Mouse (Mus musculus): ENCODE measurements around the gene Thbs3. TPM values are rescaled to one million over a fixed set of nuclear protein-coding genes. Genes with fewer than 3 reads are reported as not detected.

Thbs3 gene
- polyA plus RNA-seq, 1 experiment from 2014 or later, result 94.0 TPM

DNA sequence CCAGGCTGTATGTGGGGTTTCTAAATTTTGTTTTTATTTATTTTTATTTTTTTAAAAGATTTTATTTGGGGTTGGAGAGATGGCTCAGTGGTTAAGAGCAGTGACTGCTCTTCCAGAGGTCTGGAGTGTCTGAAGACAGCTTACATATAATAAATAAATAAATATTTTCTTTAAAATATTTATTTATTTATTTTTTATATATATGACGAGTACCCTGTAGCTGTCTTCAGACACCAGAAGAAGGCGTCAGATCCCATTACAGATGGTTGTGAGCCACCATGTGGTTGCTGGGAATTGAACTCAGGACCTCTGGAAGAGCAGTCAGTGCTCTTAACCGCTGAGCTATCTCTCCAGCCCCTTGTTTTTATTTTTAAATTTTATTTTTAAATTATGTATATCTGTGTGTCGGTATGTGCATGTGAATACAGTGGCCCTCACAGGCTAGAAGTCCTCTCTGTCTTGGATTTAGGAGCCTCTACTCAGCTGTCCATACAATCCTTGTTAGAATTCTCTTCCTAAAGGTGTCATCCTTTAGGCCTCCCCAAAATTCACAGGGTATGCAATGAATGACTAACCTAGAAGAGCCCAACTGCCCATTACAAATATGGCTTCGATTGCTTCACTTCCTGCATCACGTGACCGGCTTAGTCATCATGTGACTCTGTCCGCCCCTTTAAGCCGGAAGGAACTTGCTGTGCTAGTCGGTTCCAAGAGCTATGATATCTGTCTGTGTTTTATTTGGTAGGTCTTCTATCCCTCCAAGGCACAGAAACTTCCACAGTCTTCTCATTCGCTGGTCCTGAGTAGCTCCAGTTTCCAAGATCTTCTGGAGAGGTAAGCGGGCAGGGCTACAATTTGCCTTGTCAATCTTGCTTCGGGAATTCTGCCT lies 12.5 kb upstream of the Thbs3 start, which contains the start of gene Gba:
Gba (plus strand) TSS at position 676 of the 889 bp plus-strand sequence.
- peaks cover 7% of the 10 kb centered on the region for H3K4me1 ChIP-seq
- H3K4me3 ChIP-seq, result peak within 1 kb of the TSS; percentile 56
- 27% methylated on average over 13 of the region's 13 CpGs for WGBS
- peak; percentile 78 for ATAC-seq (ENCODE audit: insufficient number of reproducible peaks, low FRiP score, low TSS enrichment, low read depth)
- peak within 1 kb of the TSS; percentile 61 for H3K4me2 ChIP-seq
- no peaks in the 10 kb centered on the region for H3K9me3 ChIP-seq
- peak within 1 kb of the TSS; percentile 34; the same call in 1 of the 2 replicates for H3K27ac ChIP-seq
- H3K36me3 ChIP-seq, result peaks cover 33% of the 10 kb centered on the region
- H3K9ac ChIP-seq, result peak within 1 kb of the TSS; percentile 28; the same call in 1 of the 2 replicates
- no peaks in the 10 kb centered on the region for H3K27me3 ChIP-seq

DNA sequence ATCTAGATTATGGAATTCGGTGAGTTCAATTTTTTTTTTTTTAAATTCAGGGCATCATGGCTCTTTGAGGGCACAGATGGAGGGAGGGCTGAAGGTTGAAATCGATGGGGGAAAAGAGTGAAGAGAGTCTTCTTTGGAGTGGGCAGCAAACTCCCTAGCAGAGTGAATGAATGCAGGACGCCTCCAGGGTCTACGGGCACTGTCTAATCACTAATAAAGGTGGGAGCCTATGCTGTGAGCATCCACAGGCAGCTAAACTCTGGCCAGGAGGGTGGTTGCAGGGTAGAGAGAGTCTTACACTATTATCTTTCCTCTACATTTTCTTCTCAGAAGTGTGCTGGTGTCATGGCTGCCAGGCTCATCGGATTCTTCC lies 11.9 kb upstream of the Thbs3 start:
- H3K27me3 ChIP-seq, result no peaks in the 10 kb centered on the region
- peak overlapping the region; percentile 56 for H3K4me3 ChIP-seq
- H3K4me1 ChIP-seq, result peaks cover 7% of the 10 kb centered on the region
- H3K9me3 ChIP-seq, result no peaks in the 10 kb centered on the region
- H3K4me2 ChIP-seq, result peak overlapping the region; percentile 61
- no peak overlapping the region for H3K27ac ChIP-seq
- H3K36me3 ChIP-seq, result peaks cover 39% of the 10 kb centered on the region
- ATAC-seq (ENCODE audit: insufficient number of reproducible peaks, low FRiP score, low TSS enrichment, low read depth), result no peak
- H3K9ac ChIP-seq, result peak overlapping the region; percentile 28; the same call in 1 of the 2 replicates
- WGBS, result 38% methylated on average over 5 of the region's 5 CpGs

DNA sequence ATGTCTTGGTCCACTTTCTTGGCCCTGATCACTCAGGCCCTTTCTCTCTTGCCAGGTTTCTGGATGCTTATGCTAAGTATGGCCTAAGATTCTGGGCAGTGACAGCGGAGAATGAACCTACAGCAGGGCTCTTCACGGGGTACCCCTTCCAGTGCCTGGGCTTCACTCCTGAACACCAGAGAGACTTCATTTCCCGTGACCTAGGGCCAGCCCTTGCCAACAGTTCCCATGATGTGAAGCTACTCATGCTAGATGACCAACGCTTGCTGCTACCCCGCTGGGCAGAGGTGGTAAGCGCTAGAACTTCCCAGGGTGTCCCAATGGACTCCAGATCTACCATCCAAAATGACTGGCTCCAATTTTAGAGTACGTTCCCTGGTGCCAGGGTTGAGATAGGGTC lies 8.9 kb upstream of the Thbs3 start:
- H3K27me3 ChIP-seq, result no peaks in the 10 kb centered on the region
- H3K4me1 ChIP-seq, result peaks cover 27% of the 10 kb centered on the region
- ATAC-seq (ENCODE audit: insufficient number of reproducible peaks, low FRiP score, low TSS enrichment, low read depth), result no peak
- peaks cover 67% of the 10 kb centered on the region for H3K36me3 ChIP-seq
- 93% methylated on average over 7 of the region's 7 CpGs for WGBS
- no peak overlapping the region for H3K27ac ChIP-seq
- no peak overlapping the region for H3K4me3 ChIP-seq
- no peak overlapping the region for H3K9ac ChIP-seq
- H3K4me2 ChIP-seq, result no peak overlapping the region
- no peaks in the 10 kb centered on the region for H3K9me3 ChIP-seq

DNA sequence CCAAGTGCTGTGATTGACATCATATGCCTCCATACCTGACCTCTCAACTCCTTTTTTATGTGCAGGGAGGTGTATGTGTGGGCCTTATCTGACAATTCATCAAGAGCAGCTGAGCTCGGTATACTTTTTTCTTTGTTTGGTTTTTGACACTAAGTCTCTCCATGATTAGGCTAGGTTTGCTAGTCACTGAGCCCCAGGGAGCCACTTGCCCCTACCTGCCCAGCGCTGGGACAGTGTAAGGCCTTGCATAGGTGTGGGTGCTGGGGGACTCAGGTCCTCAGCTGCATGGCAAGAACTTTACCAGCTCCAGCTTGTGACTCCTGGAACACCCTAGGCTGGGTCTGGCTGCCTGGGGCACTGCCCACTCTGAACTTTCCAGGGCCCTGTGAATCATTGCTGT lies 8.3 kb upstream of the Thbs3 start:
- H3K36me3 ChIP-seq, result peaks cover 71% of the 10 kb centered on the region

DNA sequence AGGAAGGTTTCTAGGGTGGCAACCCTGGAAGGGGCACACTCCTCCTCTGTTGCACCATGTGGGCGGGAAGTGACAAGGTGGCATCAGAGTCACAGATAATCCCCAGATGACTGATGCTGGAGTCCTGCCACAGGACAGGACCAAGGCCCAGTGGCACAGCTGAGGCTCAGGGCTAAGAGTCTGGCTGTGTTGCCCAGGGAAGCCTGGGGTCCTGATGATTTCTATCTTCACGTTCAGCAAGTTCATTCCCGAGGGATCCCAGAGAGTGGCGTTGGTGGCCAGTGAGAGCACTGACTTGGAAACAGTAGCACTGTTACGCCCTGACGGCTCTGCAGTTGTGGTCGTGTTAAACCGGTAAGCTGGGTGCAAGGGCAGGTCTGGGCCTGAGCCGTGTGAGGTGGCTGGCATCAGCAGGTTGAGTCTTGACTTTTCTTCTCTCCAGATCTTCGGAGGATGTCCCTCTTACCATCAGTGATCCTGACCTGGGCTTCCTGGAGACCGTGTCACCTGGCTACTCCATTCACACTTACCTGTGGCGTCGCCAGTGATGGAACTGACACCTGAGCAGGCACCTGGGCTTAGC lies 6.8 kb upstream of the Thbs3 start:
- Histone ChIP-seq H3K27ac (peak overlapping the region; percentile 3; the same call in 1 of the 2 replicates), H3K4me1 (peaks cover 33% of the 10 kb centered on the region), H3K4me3 (no peak overlapping the region), H3K36me3 (peaks cover 71% of the 10 kb centered on the region), H3K4me2 (no peak overlapping the region), H3K9me3 (no peaks in the 10 kb centered on the region), H3K9ac (no peak overlapping the region), H3K27me3 (no peaks in the 10 kb centered on the region)
- ATAC-seq (ENCODE audit: insufficient number of reproducible peaks, low FRiP score, low TSS enrichment, low read depth), result no peak
- WGBS, result 86% methylated on average over 13 of the region's 13 CpGs

More for the DNA sequence above, 8.3 kb upstream of the Thbs3 start:
- Histone ChIP-seq H3K9ac (no peak overlapping the region), H3K27me3 (no peaks in the 10 kb centered on the region), H3K4me3 (no peak overlapping the region), H3K27ac (no peak overlapping the region), H3K4me1 (peaks cover 28% of the 10 kb centered on the region), H3K9me3 (no peaks in the 10 kb centered on the region), H3K4me2 (no peak overlapping the region)
- 85% methylated on average over 2 of the region's 2 CpGs for WGBS
- ATAC-seq (ENCODE audit: insufficient number of reproducible peaks, low FRiP score, low TSS enrichment, low read depth), result no peak

DNA sequence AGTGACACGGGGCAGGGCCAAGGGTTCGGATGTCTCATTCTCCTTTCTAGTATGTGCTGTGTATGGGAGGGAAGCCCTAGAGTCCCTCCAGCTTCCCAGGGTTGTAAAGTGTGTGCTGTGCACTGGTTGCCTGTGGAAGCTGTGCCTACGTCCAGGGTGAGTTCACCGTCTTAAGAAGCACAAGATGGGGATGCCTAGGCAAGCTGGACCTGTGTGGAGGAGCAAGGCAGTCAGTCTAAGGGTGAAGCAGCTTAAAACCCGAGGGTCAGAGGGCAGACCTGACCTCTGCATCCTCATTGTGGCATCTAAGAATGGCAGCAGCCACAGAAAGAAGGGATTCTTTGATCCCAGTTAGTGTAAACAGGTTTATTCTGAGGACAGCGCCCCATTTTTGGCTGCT lies 6.2 kb upstream of the Thbs3 start:
- H3K27ac ChIP-seq, result peak overlapping the region; percentile 85; the same call in 1 of the 2 replicates
- WGBS, result 88% methylated on average over 6 of the region's 6 CpGs

DNA sequence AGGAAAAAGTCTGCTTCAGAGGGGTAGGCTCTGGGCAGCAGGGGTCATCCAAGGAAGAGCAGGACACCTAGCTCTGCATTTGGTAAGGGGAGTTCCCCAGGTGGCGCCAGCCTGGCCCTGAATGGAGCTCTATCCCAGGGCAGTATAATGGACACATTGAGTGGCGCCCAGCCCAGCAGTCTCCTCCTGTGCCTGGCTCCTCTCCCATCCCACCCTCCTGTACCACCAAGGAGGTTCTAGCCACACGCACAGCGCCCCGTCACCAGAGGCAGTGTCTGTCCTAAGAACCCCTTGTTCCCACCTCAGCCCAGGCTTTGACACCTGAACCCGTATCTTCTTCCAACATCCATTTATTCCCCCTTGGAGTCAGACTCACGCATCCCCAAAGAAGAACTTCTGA lies 5.2 kb upstream of the Thbs3 start:
- Histone ChIP-seq H3K4me3 (no peak overlapping the region), H3K4me1 (peaks cover 36% of the 10 kb centered on the region), H3K4me2 (no peak overlapping the region), H3K9me3 (no peaks in the 10 kb centered on the region), H3K36me3 (peaks cover 64% of the 10 kb centered on the region), H3K27me3 (no peaks in the 10 kb centered on the region), H3K27ac (peak overlapping the region; percentile 85), H3K9ac (0 out of 2 replicates have a peak overlapping the region, but pooled peaks have one; percentile 4)
- ATAC-seq (ENCODE audit: insufficient number of reproducible peaks, low FRiP score, low TSS enrichment, low read depth), result no peak
- WGBS, result 92% methylated on average over 7 of the region's 7 CpGs

More for the DNA sequence above, 6.2 kb upstream of the Thbs3 start:
- Histone ChIP-seq H3K27me3 (no peaks in the 10 kb centered on the region), H3K36me3 (peaks cover 71% of the 10 kb centered on the region), H3K4me3 (no peak overlapping the region), H3K4me1 (peaks cover 31% of the 10 kb centered on the region), H3K4me2 (no peak overlapping the region), H3K9me3 (no peaks in the 10 kb centered on the region), H3K9ac (no peak overlapping the region)
- no peak for ATAC-seq (ENCODE audit: insufficient number of reproducible peaks, low FRiP score, low TSS enrichment, low read depth)

DNA sequence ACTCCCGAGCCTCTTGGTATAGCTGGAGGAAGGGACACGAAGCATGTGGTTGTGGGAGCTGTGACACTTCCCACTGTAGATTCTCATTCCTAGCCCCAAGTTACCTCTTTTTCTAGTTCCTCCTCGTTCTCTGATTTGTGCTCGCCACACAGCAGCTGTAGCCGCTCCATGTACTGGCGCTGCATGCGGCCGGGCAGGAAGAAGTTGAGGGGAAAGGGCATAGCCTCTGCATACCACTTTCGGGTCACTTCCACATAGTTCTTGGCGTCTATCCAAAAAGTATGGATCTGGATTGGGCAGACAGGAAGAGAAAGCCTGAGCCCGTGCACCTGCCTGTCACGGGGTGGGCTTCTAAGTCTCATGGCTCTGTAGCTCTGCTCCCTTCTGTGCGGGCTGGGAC lies 4.8 kb upstream of the Thbs3 start:
- Histone ChIP-seq H3K36me3 (peaks cover 62% of the 10 kb centered on the region), H3K9me3 (no peaks in the 10 kb centered on the region), H3K4me3 (no peak overlapping the region), H3K4me1 (peaks cover 40% of the 10 kb centered on the region), H3K27ac (peak overlapping the region; percentile 85), H3K27me3 (no peaks in the 10 kb centered on the region), H3K4me2 (no peak overlapping the region), H3K9ac (no peak overlapping the region)
- 85% methylated on average over 13 of the region's 13 CpGs for WGBS
- ATAC-seq (ENCODE audit: insufficient number of reproducible peaks, low FRiP score, low TSS enrichment, low read depth), result no peak

DNA sequence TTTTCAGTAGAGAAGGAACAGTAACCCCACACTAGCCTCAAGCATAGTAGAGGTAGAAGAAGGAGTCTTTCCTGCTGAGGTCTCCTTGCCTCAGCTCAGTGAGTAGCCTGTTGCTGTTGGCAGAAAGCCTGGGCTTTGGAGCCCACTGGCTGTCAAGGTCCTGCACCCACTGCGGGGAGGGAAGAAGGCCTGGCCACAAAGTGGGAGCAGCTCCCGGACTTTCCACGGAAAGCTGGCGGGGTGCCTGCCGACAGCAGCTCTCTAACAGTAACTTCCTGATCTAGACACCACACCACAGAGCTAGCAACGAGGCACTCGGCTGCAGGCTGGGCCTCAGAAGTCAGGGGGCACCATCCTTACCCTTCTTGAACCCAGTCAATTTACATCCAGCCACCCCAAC lies 4.2 kb upstream of the Thbs3 start:
- WGBS, result 78% methylated on average over 7 of the region's 7 CpGs
- H3K27me3 ChIP-seq, result no peaks in the 10 kb centered on the region
- ATAC-seq (ENCODE audit: insufficient number of reproducible peaks, low FRiP score, low TSS enrichment, low read depth), result no peak
- no peak overlapping the region for H3K9ac ChIP-seq
- no peak overlapping the region for H3K4me2 ChIP-seq
- peaks cover 46% of the 10 kb centered on the region for H3K4me1 ChIP-seq
- H3K4me3 ChIP-seq, result no peak overlapping the region
- peak overlapping the region; percentile 85 for H3K27ac ChIP-seq
- H3K36me3 ChIP-seq, result peaks cover 56% of the 10 kb centered on the region
- no peaks in the 10 kb centered on the region for H3K9me3 ChIP-seq

DNA sequence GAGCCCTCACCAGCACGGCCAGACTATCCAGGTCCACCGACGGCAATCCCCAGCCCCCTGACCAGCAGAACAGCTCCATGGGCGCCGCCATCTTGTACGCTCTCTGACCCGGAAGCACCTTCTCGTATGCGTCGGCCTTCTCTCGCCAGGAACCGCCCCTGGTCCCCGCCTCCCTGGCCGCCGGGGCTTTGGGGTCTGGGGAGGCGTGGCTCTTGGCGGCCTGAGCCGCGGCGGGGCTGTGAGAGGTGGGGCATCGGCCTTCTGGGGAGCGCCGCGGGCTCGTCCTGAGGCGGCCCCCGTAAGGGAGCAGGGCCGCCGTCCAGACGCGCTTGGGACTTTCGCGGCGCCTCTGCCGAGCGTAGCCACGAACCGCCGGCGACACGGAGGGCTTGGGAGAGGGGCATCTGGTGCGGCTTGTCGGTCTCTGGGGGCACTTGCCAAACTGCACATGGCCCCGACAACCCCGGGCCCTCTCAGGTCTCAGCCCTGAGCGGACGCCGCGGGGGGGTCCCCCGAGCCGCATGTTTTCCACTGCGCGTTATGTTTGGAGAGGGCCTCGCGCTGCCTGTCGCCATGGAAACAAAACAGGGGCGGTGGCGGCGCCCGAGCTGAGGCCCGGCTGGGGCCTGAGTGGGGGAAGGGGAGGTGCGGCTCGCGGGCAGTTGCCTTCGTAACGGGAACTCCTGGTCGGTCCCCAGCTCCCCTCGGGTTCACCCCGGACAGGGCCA lies 1.0 kb upstream of the Thbs3 start:
- Histone ChIP-seq H3K9ac (peak overlapping the region; percentile 61), H3K27me3 (no peaks in the 10 kb centered on the region), H3K4me3 (peak overlapping the region; percentile 73), H3K9me3 (no peaks in the 10 kb centered on the region), H3K4me1 (peaks cover 50% of the 10 kb centered on the region), H3K27ac (peak overlapping the region; percentile 96), H3K4me2 (peak overlapping the region; percentile 68), H3K36me3 (peaks cover 24% of the 10 kb centered on the region)
- ATAC-seq (ENCODE audit: insufficient number of reproducible peaks, low FRiP score, low TSS enrichment, low read depth), result peak; percentile 91
- under 1% methylated on average over 68 of the region's 69 CpGs for WGBS

DNA sequence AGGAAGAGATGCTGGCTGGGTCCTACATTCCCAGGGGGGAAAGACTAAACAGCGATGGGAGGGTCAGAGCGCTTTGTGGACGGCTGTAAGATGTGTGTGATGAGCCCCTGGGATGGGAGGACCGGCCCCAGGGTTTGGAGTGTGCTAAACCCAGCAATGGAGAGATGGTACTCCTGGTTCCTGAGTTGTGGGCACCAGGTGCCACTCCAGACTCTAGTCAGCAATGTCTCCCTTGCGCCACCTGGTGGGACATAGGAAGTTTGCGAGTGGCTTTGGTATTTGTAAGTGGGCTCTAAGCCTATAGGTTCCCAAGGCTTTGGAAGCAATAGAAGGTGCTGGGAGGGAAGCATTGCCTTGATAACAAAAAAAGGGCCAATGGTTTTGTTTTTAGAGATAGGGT lies 873 bp downstream of the Thbs3 start:
- Histone ChIP-seq H3K36me3 (peaks cover 20% of the 10 kb centered on the region), H3K4me1 (peaks cover 35% of the 10 kb centered on the region), H3K4me3 (peak overlapping the region; percentile 73), H3K9me3 (no peaks in the 10 kb centered on the region), H3K4me2 (peak overlapping the region; percentile 68), H3K27ac (peak overlapping the region; percentile 96; the same call in 1 of the 2 replicates), H3K27me3 (no peaks in the 10 kb centered on the region), H3K9ac (peak overlapping the region; percentile 40)
- 2% methylated on average over 6 of the region's 6 CpGs for WGBS
- ATAC-seq (ENCODE audit: insufficient number of reproducible peaks, low FRiP score, low TSS enrichment, low read depth), result no peak

All from limb, embryonic 15.5 days (tissue).